Mouse (Mus musculus): ENCODE measurements around the gene Pepd.
A peak's percentile ranks its signal among the peaks of the same experiment; 100 is the strongest.
"Not testable (repeated sequence)": the region's sequence is repeated elsewhere in the genome, so short reads cannot be mapped to it uniquely, and the experiment has no call there.

Pepd gene

GRCm38 (mm10) chr7:34933142-34933541, 21.0 kb downstream of the Pepd start:
- no peak for DNase-seq

DNA sequence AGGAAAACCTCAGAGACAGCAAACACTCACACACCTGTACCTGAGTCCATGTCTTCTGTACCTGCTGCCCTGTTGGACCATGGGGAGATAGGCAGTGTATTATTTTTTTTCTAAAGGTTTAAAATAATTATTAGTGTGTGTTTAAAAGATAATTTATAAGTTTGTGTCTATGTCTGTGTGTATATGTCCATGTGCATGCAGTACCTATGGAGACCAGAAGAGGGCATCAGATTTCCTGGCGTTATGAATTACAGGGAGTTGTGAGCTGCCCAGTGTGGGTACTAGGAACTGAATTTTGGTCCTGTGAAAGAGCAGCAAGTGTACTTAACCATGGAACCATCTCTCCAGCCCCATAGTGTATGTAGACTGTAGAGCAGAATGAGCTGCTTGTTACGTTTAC, 24.2 kb downstream of the Pepd start:
- DNase-seq, result no peak

DNA sequence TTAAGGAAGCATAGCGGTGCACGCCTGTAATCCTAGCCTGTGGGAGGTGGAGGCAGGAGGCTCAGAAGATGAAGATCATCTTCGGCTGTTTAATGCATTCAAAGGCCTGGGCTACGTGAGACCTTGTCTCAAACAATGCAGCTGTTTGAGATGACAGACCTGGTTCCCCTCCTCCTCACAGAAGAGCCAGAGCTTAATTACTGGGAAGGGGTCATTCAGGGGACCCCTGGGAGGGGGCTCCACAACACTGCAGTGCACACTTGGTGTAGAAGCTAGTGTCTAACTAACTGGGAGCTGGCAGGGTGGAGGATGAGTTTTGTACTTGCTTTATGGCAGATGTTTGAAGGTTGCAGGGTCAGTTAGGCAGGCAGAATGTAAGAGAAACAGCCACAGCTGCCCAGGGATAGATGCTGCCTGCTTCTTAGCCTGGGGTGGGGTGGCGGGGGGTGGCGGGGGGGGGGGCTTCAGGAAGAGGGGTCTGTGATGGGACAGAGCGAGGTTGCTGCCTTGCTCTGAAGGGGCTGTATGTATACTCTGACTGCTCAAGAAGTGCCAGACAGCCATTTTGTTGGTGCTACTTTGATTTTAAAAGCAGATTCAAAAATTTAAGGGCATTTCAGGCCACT, 26.6 kb downstream of the Pepd start:
- no peak for DNase-seq

GRCm38 (mm10) chr7:34939262-34939951, 27.2 kb downstream of the Pepd start:
- peak; percentile 43 to 63 for DNase-seq

- DNase-seq, result no peak
These were observed 27.8 kb downstream of the Pepd start for GRCm38 (mm10) chr7:34939952-34940312.

DNA sequence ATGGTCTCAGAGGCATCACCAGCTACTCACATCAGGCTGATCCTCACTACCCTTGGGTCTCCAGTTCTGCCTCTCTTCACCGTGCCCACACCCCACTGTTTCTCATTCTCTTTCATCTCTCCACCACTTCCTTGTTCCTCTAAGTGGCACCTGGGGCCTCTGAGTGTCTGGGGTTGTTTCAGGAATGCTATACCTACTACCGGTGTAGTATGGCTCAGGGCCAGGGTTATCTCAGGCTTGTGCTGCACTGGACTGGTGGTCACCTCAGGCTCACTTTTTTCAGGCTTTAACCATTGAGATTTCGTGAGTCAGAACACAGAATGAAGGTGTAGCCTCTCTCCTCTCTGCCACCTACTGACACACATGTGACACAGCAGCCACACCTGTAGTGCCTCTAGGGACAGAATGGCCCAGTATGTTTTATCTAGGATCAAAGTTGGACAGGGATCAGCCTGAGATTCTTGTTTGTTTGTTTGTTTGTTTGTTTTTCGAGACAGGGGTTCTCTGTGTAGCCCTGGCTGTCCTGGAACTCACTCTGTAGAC, 31.5 kb downstream of the Pepd start:
- DNase-seq, result no peak

GRCm38 (mm10) chr7:34946269-34946925, 34.2 kb downstream of the Pepd start:
- DNase-seq, result no peak

DNA sequence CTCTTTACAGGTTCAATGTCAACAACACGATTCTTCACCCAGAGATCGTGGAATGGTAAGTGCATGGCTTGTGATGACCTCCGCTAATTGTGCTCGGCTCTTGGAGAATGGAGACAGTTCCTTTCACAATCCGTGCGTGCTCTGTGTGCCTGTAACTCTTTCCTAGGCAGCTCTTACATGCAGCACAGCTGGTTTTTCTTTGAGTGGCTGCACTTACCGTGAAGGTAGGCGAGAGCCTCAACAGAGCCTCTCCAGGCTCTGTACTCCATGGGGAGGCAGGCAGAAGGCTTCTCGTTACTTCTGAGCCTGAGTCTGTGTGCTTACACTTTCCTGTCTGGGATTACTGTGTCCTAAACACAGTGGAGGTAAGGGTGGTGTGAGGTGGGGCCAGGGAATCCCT, 42.4 kb downstream of the Pepd start:
- DNase-seq, result no peak

DNA sequence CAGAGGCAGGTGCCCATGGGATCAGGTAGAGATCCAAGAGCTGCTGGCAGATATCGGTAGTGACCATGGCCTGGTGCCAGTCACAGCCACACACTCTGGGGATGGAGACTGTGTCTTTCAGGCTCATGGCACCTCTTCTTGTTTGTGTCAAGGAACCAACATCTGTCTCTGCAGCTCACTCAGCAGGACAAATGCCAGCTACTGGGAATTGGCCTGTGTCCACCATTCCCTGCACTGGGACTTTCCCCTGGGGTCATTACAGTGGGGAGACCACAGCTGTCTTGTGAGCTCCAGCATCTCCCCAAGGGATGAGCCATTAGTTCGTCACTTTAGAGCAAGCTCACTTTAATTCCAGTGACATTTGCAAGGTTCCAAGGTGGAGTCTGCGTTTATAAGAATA, 43.1 kb downstream of the Pepd start:
- DNase-seq, result no peak

DNA sequence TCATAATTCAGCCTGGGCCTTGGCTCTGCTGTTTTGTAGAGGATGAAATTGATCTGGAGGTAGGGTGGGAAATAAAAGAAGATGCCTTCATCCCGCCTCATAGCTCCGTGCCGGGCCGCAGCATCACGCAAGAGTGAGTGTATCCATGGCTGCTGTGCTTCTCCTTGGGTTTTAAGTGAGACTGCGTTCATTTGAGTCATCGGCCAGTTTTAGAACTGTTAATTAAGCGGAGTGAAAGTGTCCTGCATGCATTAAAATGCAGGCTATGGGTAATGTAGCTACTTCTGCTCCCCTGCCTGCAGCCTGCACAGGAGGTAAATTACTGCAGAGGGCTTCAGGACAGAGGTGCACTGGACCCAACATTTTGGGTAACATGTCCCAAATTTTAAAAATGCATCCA, 45.0 kb downstream of the Pepd start:
- no peak for DNase-seq

DNA sequence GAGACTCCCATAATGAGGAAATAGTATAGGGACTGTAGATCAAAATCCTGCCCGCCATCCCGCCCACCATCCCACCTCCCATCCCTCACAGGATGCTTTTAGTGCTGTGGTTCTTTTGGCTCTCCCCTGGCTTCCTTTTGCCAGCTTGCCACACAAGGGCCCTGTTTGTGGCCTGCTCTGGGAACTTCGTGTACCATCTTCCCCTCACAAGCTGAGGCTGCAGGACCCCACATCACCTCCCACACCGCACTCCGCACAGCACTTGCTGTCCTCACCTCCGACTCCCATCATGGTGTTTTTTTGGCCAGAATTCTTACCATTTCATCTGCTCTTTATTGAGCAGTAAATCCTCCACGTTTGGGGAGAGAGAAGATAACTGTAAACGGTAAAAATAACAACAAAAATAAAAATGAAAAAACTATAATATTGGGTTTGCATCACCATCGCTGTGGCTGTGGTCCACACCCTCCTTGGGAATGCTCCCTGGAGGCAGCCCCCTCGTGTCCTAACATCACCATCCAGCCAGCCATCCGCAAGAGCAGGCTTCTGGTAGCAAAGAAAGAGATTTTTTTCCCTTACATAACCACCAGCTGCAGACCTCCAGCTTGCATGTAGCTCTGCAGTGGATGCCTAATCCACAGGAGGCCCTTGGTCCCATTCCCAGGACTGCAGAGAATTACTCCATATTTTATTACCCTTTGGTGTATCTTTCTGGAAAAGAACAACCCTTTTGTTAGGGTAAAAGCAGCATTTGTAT, 51.9 kb downstream of the Pepd start:
- no peak for DNase-seq

- no peak for DNase-seq
These were observed 55.2 kb downstream of the Pepd start for GRCm38 (mm10) chr7:34967362-34967761.

DNA sequence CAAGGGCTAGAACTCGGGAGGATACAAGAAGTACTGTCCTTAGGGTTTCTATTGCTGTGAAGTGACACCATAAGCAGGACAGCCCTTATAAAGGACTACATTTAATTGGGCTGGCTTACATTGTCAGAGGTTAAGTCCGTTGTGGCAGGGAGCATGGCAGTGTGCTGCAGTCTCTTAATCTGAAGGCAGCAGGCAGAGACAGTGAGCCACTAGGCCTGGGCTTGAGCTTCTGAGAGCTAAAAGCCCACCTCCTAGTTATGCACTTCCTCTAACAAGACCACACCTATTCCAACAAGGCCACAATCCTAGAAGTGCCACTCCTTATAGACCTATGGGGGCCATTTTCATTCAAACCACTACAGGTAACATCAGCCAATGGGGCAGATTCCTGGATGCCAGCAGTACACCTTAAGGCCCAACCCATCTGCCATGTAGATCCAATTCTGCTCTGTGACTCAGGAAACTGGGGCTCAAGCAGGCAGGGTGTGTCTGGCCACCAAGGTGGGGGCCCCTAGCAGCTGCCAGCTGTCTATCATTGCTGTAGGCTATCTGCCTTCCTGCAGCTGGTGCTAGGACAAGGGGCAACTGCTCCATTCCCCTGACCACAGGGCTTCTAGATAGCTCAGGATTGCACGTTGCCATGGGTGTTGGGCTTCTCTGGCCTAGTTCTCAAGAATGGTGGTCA, 56.7 kb downstream of the Pepd start:
- DNase-seq, result no peak

- DNase-seq, result no peak
These were observed 59.6 kb downstream of the Pepd start for GRCm38 (mm10) chr7:34971826-34972225.

DNA sequence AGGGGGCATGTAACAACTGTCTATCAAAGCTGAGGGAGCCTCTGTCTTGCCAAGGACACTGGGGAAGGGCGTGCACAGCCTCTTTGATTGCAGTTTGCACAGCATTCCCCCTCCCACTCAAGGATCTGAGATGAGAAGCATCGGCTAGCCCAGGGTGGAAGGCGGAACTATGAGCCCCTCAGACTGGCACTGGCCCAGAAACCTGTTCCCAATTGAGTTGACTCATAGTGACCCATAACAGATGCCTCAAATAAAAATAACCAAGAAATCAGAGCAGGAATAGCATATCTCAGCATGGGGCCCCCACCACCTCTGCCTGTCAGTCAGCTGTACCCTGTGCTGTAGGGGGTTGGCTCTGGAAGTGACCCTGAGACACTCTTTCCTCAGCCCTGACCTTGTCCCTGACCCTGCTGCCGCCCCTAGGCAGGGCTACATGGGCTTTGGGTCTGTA, 60.8 kb downstream of the Pepd start:
- DNase-seq, result no peak

DNA sequence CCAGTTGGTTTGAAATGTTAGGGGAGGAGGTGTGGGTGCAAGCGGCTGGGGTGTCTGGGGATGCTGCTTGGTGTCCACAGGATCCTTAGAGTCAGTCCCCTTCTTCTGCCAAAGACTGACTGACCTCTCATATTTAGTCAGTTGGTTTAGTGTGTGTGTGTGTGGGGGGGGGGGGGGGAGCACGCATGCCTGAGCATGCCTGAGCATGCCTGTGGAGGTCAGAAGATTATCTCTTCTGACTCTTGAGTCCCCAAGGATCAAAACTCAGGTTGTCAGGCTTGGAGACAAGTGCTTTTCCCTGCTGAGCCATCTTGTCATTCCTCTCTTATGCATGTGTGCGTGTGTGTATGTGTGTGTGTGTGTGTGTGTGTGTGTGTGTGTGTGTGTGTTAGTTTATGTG, 61.7 kb downstream of the Pepd start:
- DNase-seq, result no peak

GRCm38 (mm10) chr7:34975913-34976312, 63.7 kb downstream of the Pepd start:
- DNase-seq, result no peak

DNA sequence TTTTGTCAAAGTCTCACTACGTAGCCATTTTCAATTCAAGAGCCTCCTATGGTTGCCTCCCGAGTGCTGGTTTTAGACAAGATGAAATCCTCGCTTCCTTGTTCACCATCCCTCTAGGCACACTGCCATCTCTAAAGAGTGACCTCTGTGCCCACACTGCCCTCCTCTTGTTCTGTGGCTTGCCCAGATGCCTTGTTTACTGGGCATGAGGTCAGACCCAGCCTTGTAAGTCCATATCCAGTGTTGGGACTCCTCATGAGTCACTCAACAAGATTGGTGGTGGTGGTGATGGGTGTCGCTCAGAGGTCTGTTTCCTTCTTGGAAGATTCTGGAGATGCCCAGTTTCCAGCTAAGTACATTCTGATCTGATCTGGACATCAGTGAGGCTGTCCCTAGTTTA, 65.2 kb downstream of the Pepd start:
- no peak for DNase-seq

GRCm38 (mm10) chr7:34981803-34982202, 69.6 kb downstream of the Pepd start:
- no peak for DNase-seq

DNA sequence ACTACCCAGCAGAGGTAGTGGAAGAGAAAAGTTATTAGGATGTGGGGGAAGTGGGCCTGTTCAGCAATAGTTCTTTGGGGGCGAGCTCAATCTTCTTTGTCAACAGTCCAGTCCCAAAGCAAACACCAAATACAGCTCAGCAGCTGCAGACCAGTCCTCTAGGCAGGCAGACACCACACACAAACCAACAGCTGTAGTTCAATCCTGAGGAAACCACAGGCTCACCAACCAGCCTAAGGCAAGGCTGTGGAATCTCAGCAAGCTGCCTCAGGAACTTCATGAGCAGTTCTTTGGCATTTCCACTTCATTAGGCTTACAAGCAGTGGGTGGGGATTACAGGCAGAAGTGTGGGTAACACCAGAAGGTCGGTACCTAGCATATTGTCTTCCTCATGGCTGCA, 70.2 kb downstream of the Pepd start:
- not testable (repeated sequence) for DNase-seq

GRCm38 (mm10) chr7:34983702-34984475, 71.7 kb downstream of the Pepd start:
- no peak for DNase-seq

Data from kidney, postnatal 4 days (tissue).